Mouse (Mus musculus): ENCODE results near the gene Grb2.

Gene Grb2

GRCm38 (mm10) chr11:115708209-115708876 is at the start of gene Grb2:
Gene Grb2 (minus strand): TSS chr11:115708597.
- DNase-seq (ENCODE audit: low read depth, low spot score) = peak; percentile 94

DNA sequence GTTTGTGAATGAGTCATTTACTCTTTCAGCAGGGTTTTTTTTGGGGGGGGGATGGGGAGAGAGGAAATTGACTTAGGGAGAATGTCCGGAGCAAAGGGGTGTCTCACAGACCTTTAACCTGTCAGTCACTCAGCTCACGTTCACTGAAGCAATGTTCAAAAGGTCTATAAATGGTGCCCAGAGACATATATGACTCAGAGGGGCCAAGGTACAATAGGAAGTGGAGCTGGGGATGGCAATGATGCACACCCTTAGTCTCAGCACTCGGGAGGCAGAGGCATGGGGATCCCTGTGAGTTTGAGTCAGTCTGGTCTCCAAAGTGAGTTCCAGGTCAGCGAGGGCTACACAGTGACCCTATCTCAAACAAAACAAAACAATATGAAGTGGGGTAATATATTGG is 45.1 kb upstream of the Grb2 start:
- no peak for DNase-seq (ENCODE audit: low read depth, low spot score)

GRCm38 (mm10) chr11:115752653-115753052 is 44.3 kb upstream of the Grb2 start:
- DNase-seq (ENCODE audit: low read depth, low spot score) = no peak

DNA sequence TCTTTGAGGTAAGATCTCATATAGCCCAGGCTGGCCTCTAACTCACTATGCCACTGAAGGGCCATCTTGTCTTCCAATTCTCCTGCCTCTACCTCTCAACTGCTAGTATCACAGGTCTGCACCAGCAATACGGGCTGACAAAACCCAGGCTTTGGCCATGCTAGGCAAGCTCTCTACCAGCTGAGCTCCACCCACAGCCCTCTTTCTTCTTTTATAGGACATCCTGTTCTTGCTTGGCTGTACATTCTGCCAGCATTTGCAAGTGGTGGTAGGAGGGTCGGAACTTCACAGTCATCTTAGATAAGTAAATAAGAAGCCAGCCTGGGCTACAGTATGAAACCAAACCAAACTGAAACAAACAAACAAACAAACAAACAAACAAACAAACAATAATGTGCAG is 43.3 kb upstream of the Grb2 start:
- DNase-seq (ENCODE audit: low read depth, low spot score) = no peak

DNA sequence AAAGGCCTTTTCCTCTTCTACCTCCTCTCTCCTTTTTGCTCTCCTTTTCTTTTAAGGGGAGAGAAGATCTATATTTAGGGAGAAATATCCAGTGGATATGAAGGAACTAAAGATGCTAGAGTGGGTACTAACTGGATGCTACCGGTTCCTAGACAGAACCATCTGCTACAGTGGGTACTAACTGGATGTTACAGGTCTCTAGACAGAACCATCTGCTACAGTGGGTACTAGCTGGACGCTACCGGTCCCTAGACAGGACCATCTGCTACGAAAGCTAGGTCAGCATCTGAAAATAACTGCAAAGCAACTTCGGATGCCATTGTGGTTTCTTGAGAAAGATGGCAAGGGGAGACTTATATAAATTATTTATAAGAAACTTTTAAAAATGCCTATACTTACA is 41.4 kb upstream of the Grb2 start:
- DNase-seq (ENCODE audit: low read depth, low spot score) = no peak

DNA sequence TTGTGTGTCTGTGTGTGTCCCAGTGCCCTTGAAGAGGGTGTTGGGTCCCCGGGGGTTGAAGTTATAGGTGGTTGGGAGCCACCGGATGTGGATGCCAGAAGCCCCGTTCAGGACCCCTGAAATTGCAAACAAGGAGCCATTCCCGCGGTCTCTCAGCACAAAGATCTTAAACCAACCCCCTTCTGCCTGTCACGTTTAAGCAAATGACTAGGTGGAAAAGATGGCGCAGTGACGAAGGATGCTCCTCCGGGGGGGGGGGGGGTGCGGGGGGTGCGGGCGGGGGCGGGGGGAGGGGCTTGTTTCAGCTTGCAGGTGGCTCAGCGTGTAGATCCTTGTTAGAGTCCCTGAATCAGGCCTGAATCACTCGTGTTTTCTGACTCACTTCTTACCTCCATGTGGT is 39.0 kb upstream of the Grb2 start:
- DNase-seq (ENCODE audit: low read depth, low spot score) = no peak

DNA sequence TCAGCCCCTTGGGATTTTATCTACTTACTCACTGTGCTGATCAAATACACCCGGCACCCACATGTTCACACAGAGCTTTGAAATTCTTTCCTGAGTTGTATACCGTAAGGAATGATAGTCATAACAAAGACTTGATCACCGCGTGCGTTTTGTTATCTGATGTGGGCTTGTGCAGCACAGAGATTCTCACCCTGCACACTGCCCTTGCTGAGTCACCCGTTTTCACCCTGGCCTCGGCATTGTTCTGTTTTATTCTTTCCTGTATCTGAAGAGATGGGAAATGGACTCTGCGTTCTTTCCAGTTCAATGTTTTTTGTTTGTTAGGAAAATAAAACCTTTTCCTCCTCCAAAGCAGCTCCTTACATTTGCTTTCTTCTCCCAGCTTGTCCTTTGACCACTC is 38.4 kb upstream of the Grb2 start:
- no peak for DNase-seq (ENCODE audit: low read depth, low spot score)

DNA sequence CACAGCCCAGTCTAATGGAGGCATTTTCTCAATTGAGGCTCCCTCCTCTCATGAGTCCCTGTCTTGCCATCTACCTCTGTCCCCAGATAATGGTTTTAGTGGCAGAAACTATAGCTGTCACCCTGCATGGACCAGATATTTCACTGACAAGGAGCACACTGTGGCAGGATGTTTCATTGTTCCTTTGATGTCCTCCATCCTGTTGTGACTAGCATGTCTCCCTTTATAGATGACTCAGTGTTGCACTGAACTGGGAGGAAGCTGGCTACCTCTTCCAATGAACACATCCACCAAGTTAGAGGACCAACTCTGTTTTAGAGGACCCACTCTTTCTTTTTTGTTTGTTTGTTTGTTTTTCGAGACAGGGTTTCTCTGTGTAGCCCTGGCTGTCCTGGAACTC is 37.7 kb upstream of the Grb2 start:
- DNase-seq (ENCODE audit: low read depth, low spot score) = no peak

DNA sequence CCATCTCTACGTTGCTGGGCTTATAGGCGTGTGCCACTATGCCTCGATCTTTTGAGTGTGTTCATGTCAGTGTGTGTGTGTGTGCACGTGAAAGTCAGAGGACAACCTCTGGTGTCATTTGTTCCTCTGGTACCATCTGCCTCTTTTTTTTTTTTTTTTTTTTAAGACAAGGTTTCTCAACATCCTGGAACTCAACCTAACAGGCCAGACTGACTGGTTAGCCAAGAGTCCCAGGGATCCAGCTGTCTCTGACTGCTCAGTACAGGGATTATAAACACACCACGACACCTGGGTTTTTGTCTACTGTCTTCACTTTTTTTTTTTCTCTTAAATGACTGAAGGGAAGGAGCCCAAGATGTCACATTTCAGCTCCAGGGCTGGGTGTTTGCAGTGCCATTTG is 36.0 kb upstream of the Grb2 start:
- no peak for DNase-seq (ENCODE audit: low read depth, low spot score)

DNA sequence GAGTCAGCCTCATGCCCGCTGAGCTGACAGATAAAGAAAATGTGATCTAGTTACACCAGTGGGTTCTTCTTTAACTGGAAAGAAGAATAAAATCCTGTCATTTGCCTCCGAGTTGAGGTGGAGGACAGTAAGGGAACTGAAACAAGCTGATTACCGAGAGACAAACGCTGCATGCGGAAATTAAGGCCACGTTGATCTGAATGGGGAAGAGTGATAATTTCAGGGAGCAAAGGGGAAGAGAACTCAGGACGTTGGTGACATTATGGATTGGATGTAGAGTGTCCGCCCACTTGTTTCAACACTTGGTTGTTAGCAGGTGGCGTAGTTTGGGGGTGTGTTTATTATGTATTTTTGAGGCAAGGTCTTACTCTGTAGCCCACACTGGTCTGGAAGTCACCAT is 34.5 kb upstream of the Grb2 start:
- DNase-seq (ENCODE audit: low read depth, low spot score) = no peak

GRCm38 (mm10) chr11:115741070-115741469 is 32.7 kb upstream of the Grb2 start:
- no peak for DNase-seq (ENCODE audit: low read depth, low spot score)

DNA sequence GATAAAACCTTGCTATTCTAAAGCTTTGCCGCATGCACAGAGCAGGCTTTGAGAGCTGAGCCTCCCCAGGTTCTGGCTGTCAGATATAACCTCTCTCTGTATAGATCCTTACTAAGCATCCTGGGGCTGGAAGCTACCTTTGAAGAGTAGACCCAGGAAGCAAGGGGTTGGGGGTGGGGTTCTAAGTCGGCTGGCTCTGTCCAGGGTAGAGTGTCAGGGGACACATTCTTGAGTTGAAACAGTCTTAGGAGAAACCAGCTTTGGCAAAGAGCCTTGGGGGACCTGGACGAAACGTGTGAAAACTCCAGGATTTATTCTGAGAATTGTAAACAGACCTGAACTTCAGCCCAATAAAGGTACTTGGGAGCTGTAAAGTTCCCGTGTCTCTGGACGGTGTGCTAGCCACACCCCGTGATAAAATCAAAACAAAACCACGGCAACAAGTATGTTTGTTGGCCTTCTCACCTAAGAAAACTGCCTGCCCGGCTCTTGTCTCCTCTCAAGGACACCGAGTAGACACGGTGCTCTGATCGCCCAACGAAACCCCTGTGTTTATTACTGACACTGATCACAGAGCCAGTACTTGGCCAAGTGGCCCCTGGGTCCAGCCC is 30.0 kb upstream of the Grb2 start:
- no peak for DNase-seq (ENCODE audit: low read depth, low spot score)

GRCm38 (mm10) chr11:115737608-115738208 is 29.3 kb upstream of the Grb2 start:
- no peak for DNase-seq (ENCODE audit: low read depth, low spot score)

DNA sequence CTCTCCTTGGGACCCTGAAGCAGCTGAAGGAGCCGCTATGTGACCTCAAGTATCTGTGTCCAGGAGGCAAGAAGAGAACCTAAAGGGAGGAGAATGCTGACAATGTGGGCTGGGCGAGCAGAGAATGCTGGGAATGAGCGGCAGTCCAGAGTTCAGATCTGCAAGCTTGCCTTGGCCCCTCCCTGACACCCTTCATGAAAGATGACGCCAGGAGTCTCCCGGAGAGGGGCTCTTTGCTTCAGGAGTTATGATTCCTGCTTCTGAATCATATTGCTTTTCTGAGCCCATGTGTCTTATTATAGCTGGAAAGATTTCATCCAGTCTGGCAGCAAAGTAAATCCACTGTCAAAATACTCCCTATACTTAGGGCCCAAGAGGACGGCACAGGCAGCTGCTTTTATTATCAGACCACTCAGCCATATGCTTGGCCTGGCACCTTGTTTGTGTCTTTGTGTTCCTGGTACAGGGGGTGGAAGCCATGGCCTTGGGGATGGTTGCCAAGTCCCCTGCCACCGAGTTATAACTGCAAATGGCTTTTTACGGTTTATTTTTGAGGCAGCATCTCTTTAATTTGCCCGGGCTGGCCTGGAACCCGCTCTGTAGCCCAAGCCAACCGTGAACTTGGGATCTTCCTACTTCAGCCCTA is 25.8 kb upstream of the Grb2 start:
- DNase-seq (ENCODE audit: low read depth, low spot score) = no peak

GRCm38 (mm10) chr11:115723231-115723630 is 14.8 kb upstream of the Grb2 start:
- DNase-seq (ENCODE audit: low read depth, low spot score) = no peak

DNA sequence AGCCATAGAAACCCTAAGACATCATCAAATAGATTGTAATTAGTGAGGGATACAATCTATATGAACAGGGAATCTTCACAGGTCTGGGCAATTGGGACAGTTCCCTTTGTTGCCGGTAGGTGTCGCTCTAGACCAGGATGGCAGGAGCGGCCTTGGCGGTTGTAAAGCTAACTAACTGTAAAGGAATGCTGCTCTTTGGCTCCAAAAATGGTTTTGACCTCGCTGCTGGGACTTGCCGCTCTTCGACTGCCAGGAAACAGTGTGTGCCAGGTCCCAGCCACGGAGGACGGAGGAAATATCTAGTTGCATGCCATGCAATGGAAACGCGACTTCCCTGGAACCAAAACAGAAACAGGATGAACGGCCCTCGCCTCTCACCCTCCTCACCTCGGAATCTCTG is 14.2 kb upstream of the Grb2 start:
- DNase-seq (ENCODE audit: low read depth, low spot score) = peak; percentile 68

DNA sequence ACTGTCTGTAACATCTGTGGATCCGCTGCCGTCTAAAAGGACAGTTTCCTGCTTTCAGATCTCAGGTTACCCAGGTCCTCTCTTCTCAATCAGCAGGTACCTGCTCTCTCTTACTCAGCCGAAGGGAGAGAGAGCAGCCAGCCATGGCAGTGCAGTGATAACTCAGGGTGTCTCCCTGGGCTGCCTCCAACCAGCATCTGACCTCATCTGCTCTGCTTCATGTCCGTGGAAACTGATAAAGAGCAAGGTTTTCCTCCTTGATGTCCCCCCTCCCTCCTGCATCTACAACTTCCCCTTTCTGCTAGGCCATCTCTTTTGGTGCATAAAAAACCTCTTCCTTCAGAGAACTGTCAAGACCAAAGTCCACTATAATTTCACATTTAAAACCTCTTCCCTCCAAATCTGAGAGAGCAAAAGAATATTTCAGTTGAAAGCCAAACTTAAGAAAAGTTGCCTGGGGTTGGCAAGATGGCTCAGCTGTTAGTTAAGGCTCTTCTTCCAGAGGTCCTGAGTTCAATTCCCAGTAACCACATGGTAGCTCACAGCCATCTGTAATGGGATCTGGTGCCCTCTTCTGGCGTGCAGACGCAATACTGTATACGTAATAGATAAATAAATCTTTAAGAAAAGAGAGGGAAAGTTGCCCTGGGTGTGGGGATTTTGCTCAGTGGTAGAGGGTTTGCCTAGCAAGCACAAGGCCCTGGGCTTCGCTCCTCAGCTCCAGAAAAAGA is 9.4 kb upstream of the Grb2 start:
- no peak for DNase-seq (ENCODE audit: low read depth, low spot score)

DNA sequence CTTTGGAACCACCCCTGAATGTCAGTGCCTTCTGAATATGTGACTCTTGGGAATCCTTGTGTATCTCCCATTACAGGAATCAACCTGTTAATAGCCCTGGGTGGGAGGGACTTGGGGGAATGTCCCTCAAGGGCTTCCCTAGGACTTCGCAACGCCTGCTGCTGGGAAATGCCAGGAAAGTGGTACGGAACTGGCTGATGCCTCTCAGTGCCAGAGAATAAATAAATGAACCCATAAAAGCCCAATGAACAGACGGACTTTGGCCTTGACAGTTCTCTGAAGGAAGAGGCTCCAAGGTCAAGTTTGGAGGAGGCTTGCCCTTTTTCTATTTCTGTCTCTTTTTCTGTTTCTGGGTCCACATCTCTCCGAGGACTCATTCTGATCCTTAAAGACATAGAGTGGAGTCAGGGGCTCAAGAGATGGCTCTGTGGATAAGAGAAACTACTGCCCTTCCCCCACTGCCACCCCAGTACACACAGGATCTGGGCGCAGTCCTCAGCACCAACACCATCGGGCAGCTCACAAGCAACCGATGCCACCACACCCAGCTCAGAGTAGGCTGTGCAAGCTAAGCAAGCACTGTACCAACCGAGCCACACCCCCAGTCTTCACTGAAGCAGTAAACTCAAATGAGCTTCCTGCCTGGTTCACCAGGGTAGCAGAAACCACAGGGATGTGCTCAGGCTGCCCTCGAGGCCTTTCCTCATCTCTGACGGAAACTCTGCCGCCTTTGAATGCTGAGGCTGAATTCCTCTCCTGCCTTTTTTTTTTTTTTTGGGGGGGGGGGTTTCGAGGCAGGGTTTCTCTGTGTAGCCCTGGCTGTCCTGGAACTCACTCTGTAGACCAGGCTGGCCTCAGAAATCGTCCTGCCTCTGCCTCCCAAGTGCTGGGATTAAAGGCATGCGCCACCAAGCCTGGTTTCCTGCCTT is 8.3 kb upstream of the Grb2 start:
- no peak for DNase-seq (ENCODE audit: low read depth, low spot score)

DNA sequence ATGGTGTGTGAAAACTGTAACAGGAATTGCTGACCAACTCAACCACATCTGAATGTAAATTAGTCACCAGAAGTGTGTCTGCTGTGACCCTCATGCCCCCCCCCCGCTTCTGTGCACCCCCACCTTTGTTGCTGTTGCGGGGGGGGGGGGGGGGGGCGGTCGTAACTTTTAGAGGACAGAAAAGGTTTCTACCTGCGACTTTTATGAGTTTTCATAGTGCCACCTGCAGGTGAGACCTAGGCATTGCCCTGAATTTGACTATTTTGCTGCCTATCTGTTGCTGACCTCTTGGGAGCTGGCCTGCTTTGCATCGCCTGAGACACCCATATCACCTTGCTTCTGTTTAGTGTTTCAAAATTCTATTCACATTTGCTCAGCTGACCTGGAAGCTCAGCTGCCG is 6.1 kb upstream of the Grb2 start:
- peak; percentile 51 for DNase-seq (ENCODE audit: low read depth, low spot score)

- no peak for DNase-seq (ENCODE audit: low read depth, low spot score)
Measured at GRCm38 (mm10) chr11:115713447-115713846, 5.0 kb upstream of the Grb2 start.

DNA sequence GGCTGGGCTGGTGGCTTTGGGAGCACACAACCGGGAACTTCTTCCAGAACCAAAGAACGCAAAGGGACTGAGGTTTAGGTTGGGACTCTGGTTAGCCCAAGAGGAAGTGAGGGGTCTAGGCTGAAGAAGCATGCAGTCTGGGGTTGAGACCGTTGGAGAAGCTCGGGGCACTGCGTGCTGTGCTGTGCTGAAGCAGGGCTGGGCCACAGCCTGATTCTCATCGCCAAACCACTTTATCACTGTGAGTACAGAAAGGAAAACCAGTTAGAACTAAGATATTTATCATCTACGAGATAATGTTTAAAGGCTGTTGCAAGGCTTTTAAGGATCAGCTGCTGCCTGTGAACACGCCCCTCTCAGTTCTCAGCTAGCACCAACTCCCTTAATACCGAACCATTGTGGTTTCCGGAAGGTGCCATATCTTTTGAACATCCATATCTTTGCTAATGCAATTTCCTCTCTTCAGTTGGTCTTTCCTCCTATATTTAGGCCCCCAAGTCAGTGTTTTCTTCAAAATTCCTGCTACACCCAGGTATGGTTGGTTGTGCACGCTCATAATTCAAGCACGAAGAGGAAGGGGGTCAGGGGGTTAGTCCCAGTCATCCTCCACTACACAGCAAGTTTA is 4.4 kb upstream of the Grb2 start:
- no peak for DNase-seq (ENCODE audit: low read depth, low spot score)
